Mouse (Mus musculus) G1E (cell line): Measurements from ENCODE around the gene Ints13.

Experiments
- CTCF ChIP-seq: IDR thresholded peaks from 2 replicates; pipeline ENCODE4 v1.5.1; 2012; ENCODE audit warnings: low read depth, low read length, inconsistent platforms, mixed read lengths
- GATA1 ChIP-seq: IDR thresholded peaks from 2 replicates; pipeline ENCODE4 v1.6.1; 2012; ENCODE audit warnings: borderline replicate concordance, low read length, inconsistent platforms, mixed read lengths
- TAL1 ChIP-seq: conservative IDR thresholded peaks from 2 replicates; pipeline ENCODE4 v1.6.1; 2012; ENCODE audit warnings: low read depth, low read length, inconsistent platforms, mixed read lengths

DNA sequence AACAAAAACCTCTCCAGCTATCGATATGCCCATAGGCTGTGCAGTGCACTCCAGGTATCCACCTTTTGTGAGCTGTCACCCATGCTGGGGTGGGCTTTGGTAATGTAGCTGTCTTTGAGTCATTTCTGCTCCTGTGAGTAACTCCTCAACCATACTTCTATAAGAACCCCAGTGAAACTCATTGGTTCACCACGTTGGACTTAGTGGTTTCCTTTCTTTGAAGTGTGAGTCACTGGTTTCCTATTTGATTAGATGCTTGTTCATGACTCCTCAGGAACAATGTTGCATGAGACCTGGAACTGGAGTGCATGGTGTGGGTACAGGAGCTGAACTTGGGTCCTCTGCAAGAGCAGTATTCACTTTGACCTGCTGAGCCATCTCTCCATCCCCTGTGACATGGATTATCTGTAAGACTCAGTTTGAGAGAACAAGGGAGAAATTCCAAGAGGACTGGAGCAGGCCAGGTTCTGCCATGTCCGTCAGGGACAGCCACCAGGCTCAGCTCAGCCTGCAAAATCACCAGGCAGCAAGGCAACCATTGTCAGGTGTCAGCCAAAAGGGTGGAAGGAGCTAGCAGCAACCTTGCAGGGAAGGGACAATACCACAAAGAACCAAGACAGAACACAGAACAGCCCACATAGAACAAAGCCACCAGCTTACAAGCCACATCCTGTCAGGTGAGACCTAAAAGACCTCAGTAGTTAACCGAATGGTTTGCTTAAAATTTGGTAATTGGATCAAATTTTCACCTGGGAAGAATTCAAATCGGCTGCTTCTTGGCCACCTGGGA is 56.0 kb downstream of the Ints13 start:
- TF ChIP-seq CTCF (no peak), TAL1 (no peak), GATA1 (no peak)
